Mouse (Mus musculus) gastrocnemius, adult 18-20 months (tissue): ENCODE results near the gene Syne3. TPM values are rescaled to one million over a fixed set of nuclear protein-coding genes. Genes with fewer than 3 reads are reported as not detected.

ENCODE experiments used
- DNase-seq: peaks from one replicate; pipeline ENCODE4 v3.0.0; 2021; ENCODE audit warnings: low spot score
- total RNA-seq, 2 experiments: library from RNA; stranded (reverse); gene quantifications; 2 replicates each; pipeline ENCODE4 v1.2.3; 2021

Gene Syne3
- total RNA-seq, 2 experiments from 2014 or later = 3.6 to 4.3 TPM

DNA sequence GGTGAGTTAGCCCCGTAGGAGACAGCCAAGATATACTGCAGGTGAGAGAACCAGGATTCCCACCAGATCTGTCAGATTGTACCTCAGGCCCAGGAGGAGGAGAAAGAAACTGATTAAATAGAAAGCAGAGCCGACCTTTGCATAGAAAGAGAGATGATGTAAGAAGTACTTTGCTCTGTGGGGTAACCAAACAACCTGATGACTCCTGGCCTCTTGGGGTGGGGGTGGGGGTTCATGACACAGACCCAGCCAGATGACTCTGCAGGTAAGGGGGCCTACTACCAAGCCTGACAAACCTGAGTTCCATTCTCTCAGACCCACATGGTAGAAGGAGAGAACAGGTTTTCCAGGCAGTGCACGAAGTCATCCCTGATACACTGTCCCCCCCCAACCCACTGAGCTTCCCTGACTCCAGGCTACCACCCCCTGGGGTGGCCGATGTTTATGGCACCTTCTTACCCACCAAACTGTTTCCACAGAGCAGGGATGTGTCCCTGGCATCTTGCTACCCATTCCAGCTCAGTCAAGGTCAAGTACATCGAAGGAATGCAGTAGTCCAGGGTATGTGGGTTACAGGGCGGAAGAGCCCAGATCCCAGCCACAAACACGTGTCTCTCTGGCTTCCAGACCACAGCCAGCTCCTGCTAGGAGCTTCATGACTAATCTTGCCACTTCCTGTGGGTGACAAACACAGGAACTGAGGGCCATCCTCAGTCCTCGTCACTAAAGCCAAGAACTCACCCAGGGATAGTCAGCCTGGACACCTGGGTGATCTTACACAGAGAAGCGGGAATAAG is 8.9 kb downstream of the Syne3 start:
- no peak for DNase-seq

DNA sequence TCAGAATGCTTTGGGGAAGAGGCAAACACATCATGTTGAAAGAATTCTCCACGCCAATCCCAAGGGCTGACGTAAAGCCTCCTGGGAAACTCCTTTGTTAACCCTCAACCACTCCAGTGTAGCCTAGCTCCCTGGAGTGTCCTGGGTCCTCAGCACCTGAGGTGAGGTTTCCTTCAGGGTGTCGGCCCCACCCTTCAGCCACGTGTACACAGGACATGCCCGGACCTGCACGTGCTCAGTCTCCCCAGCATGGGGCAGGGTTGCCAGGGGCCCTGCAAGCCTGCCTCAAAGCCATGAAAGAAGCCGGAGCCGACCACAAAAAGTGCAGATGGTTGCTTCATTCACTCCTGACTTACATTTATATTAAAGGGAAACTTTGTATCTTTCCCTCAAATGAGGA is 10.4 kb downstream of the Syne3 start:
- DNase-seq = no peak

DNA sequence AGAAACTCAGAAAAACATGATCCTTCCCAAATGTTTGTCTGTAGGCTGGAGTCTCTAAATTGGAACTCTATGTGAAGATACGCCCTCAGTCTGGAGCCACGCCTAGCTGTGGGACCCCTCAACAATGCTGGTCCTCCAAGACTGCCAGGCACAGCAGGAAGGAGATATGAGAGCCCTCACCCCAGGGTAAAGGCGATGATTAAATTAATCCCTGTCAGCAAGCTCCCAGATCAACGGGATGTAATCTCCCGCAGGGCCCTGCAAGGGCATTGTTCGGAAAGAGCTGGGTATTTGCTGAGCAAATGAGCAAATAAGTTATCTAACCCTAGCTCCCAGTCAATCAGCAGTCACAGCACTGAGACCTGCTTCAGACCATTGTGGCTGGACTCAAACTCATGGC is 11.1 kb downstream of the Syne3 start:
- DNase-seq = no peak

DNA sequence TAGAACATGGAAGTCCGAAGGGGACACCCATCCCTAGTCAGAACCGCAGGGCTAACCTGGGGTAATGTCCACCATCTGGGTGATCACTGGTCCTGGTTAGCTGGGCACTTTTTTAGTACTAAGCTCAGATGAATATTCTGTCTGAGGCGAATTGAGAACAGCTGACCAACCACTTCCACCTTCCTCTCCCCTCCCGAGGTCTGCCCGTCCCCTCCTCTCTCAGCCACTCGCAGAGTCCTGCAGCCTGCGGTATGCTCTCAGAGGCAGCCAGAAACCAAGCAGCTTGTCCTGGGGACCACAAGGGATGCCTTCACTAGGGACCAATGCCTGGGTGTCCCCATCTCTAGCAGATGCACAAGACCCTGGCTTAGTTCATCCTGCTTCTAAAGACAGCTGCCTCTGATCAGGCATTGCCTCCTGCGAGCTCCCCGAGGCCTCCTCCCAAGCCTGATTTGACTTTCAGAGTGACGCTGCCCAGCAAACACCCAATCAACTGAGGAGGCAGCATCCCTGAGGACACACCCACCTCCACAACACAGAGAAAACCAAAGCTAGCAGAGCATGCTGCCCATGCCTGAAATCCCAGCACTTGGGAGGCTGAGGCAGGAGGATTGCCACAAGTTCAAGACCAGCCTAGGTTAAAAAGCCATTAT is 11.8 kb downstream of the Syne3 start:
- DNase-seq = no peak

DNA sequence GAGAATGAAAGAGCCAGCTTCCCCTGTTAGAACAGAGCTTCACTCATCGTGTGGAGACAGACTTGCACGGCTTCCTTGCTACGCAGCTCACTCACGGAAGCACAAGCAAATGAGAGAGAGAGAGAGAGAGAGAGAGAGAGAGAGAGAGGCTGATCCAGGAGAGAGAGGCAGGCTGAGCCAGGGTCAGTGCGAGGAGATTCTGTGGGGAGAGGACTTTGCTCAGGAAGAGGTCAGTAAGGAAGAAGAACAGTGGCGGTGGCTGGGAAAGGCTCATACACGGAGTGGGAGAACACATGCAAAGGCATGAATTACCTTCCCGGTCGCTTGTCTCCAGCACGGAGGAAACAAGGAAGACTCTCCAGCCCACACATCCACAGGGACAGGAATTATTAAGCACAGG is 12.4 kb downstream of the Syne3 start:
- DNase-seq = no peak

DNA sequence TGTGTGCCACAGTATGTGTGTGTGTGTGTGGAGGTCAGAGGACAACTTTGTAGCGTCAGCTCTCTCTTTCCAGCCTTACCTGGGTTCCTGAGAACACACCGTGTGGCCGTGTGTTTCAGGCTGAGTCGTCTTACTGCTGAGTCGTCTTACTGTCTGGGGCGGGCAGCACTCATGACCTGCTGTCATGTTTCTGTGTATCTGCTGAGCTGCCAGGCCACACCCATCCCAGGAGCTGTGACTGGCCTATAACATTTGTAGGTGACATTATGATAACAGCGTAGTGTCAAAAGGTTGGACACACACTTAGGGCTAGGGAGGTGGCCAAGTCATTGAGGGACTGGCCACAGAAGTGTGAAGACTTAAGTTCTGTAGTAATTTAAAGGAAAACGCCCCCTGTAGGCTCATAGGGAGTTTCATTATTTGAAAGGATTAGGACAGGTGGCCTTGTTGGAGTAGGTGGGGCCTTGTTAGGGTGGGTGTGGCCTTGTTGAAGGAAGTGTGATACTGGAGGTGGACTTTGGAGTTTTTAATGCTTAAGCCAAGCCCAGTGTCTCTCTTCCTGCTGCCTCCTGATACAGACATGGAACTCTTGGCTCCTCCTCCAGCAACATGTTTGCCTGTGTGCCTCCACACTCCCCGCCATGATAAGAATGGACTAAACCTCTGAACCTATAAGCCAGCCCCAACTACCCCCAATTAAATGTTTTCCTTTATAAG is 13.4 kb downstream of the Syne3 start:
- no peak for DNase-seq

DNA sequence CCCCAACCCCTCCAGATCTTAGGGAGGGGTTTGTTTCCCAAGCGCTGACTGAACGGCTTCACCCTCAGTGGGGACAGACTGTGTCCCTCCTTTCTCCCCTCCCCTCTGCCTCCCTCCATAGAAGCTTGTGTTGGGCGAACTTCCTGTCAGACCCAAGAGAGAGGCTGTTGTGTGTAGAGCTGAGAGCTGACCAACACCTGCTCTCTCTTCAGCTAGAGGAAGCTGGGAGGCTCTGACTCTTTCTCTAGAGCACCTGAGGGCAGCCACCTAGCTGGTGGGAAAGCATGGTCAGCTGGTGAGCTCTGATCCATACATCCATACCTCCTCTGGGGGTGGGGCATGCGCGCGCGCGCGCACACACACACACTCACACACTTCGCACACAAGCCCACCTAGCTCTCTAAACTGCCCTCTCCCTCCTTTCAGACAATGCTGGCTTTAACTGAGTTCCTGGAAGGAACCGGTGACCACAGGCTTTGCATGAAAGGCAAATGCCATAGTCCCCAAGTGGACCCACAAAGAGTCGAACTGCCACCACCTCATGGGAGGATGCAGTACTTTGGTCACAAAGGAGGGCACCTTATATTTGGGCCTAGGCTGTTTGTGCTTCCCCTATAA is 14.2 kb downstream of the Syne3 start:
- no peak for DNase-seq

DNA sequence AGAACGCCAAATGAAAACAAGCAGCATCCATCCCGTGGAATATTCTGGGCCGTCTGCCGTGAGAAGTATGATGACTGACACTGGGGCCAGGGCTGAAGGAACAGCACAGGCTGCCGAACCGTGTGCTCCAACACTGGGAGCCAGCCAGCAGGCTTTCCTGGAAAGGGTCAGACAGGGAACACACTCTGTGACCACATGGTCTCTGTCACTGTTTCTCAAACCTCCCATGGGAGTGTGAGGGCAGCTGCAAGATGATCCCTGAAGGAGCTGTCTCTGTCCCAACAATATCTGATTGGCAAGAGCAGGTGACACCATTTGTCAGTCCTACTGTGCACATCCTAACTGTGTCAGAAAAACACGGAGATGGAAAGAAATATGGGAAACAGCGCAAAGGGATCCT is 16.8 kb downstream of the Syne3 start:
- DNase-seq = peak; percentile 74

DNA sequence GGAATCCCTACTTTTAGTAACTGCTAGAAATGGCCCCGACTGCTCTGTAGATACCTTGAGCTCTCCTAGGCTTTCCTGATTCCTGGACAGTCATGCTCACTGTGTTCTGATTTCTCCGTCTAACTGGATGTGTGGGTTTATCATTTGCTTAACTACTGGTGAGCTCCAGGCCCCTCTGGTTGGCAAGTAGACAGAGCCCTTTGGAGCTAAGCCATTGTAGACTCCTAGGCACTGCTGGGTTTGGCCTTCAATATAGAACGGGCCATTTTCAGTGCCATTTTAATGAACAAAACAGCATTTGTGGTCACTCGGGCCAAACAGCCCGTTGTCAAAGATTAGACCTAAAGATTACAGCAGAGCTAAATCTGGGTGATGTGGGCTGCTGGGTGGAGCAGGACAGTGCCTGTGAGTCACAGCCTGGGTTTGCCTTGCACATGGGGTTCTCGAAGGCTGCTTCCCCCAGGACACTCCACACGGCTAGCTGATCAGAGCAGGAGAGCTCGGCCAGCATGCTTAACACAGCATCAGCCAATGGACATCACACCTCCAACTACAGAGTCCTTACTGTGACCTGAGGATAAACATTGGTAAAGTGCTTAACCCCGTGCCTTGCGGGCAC is 17.4 kb downstream of the Syne3 start:
- DNase-seq = peak; percentile 43

DNA sequence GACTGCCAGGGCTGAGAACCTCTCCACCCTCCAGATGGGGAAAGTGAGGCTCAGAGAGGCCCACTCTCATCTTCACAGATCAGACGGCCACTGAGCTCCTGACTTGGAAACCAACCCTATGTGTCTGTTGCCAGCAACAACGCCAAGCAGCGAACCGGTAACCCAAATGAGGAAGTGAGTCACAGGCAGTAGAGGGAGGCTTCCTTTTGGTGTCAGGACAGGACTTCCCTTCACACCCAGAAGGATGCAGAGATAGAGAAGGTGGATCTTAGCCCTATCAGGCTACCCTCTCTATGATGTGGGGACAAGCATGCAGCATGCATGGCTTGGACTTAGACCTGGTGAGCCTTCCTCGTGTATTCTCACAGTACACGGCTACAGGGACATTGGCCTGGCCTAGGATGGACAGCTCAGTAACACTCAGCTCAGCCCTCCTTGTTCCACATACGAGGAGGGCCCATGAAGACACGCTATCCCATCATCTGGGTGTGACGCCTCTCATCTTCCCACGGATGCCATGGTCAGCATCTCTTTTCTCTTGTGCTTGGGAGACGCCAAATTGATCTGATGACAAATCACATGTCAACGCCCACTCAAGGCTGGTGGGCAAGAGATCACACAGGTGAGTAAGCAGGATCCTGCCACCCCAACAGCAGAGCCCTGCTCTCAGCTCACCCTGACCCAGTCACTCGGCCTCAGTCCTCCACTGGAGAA is 18.7 kb downstream of the Syne3 start:
- no peak for DNase-seq

DNA sequence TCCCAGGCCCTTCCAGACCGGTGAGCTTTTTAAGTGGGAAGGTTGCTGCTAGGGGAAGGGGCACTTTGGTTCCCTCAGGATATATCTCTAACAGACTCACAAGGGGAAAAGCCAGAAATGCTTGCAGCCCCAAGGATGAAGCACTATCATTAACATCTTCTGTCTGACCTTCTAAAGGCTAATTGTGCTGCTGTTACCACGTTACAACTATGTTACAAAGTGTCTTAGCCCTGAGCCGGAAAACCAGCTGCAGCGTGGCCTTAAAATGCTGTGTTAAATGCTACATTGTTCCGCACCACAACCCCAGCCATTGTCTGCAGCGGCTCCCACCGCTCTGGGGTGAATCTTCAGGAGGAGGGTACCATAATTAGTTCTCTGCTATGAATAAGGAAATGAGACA is 21.7 kb downstream of the Syne3 start:
- no peak for DNase-seq

DNA sequence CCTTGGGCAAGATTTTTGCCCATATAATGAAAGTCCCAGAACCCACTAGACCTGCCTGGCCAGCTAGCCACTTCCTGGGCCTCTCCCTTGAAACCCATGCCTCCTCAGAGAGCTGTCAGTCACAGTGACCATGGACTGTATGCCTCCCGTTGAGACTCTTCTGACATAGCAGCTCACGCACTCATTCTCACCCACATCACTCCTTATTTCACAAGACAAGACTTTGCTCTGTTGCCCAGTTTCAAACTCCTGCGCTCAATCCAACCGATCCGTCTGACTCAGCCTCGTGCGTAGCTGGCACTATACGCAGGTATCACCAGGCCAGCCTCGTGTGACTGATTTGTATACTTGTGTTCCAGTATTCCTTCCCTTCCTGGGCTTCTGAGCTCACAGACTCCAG is 22.8 kb downstream of the Syne3 start:
- no peak for DNase-seq

DNA sequence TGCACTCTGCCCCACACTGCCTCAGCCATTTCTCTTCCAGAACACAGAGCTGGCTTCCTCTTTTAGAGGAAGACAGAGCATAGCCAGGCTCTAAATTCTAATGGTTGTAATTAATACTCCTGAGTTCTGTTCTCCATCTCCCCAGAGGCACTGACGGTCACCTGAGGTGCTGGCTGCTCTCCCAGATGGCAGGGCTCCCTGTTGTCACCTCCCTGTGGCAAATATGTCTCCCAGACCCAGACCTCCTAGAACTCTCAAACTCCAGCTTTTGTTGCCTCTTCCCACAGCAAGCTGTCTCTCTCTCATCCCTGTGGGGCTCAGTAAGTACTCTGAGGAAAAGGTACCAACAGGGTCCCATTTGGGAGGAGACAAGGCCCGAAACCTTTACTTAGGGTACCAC is 23.6 kb downstream of the Syne3 start:
- DNase-seq = no peak

DNA sequence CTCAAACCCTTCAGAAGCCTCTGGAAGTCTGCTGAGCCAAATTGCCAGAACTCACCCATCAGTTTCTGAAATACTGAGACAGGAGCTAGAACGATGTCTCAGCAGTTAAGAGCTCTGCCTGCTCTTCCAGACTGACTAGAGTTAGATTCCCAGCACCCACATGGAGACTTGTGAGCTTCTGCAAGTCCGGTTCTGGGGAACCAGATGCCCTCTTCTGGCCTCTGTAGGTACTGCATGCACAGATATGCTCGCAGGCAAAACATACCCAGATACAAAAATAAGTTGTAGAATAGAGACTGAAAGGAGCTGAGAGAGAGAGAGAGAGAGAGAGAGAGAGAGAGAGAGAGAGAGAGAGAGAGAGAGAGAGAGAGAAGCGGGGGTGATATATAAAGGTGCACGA is 24.5 kb downstream of the Syne3 start:
- DNase-seq = no peak

DNA sequence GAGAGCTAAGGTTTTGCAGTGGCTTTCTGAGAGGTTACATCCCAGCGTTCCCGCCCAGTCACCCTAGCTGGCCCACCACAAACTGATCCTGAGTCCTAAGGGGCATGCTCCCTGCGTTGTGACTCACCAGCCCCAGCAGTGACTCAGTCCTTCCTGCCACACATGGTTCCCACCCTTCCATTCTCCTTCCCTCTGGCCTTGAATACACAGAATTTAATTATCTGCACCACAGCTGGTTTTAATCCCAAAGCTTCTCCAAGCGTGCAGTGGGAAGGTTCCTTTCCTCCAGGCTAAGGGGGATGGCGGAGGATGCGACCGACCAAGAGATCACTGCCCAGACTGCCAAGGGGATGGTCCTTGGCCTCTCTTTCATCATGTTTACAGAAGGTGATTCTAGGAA is 26.1 kb downstream of the Syne3 start:
- DNase-seq = peak; percentile 65

DNA sequence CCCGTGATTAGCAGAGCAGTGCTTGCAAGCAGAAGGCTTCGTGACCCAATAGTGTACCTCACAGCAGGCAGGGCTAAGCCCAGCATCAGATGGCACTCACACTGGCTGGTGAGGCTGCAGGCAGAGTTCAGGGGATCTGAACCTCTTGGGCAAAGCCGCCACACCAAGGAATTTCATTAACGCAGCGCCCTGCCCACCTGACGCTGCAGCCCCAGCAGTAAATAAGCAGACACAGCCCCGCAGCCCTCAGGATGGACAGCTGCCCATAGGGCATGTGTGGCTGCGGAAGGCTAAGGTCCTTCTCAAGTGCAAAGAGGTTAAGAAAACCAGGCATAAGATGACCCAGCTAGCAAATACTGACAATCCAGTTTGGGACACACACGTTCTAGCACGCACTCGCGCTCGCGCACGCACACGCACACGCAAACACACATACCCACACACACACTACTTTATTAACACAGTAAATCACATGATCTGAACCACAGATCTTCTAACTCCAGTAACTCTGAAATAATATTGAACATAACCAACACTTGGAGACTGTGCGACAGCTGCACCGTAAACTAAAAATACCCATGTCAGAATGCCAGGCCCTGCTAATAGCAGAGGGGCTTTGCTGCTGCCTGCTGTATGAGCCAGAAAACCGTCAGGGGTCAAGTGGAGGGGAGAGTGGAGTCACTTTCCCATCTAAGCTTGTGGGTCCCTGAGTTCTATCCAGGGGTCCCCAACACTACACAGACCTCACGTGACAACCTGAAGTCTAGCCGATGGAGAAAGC is 30.5 kb downstream of the Syne3 start:
- DNase-seq = no peak

DNA sequence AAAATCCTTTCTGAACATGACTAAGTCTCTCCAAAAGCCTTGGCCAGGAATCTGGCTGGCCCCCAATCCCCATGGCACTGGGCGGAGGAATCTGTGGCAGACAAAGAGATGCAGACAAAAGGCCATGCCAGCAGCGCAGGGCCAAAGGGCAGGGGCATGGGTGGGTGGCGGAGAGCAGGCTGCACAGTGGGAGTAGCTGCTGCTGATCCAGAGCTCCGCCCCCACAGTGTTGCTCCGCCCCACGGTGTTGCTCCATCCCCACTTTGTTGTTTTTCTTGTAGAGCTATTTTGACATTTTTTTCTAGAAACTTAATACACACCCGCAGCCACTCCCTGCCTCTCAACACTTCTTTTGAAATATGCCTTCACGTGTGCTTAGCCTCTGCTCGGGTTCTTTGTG is 31.2 kb downstream of the Syne3 start:
- DNase-seq = peak; percentile 79

DNA sequence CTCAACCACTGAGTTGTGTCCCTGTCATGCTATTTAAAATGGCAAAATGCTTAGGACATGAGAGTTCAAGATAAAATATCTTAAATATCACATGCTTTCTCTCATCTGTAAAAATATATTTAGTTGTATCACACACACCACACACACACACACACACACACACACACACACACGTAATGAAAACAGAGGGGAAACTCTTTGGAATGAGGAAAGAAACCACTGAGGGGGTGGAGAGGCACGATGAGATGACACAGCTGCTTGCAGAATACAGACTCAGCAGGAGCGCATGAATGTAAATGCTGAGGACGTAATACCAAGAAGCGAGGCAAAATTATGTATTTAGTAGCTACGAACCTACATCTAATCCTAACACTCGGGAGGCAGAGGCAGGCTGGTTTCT is 32.7 kb downstream of the Syne3 start:
- no peak for DNase-seq

DNA sequence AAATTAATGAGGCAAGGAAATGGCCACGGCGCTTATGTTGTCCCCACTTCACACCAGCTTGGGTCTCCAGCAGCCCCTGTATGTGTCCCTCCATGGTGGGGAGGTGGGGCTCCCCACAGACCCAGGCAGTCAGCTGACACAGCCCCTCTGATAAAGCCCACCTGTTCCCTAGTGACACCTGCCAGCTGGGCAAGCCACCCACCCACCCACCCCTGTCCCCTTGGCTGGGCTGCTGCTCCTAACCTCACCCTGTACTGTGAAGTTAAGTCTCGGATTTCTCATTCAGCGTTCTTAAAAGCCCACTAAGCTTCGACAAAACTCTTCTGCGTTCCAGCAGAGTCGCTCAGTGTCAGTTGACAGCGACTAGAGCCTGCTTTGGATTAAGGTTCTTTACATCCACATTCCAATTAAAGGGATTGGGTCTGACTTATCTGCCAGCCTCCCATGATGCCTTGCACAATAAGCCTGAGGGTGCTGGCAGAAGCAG is 33.2 kb downstream of the Syne3 start:
- DNase-seq = no peak

DNA sequence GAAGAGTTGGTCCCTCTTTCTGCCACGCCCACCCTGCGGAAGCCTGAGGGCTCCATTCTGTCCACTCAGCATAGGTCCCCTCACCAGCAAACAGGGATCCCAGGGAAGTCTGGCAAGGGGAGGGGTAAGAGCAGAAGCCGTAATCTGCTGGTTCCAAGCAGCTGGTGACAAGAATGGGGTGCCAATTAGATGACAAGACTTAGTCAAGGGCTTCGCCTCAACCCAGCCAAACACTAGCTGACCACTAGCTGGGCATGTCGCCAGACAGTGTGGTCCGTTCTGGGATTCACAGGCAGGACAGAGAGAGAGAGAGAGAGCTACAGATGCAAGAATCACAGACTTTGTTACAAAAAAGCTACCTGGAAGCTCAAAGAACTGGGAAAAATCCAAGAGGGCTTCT is 36.7 kb downstream of the Syne3 start:
- DNase-seq = no peak
